Mouse (Mus musculus) heart, postnatal 25 days (tissue): ENCODE data around the gene Atp6v1e1. TPM values are rescaled to one million over a fixed set of nuclear protein-coding genes. Genes with fewer than 3 reads are reported as not detected.
"Not testable (repeated sequence)": the region's sequence is repeated elsewhere in the genome, so short reads cannot be mapped to it uniquely, and the experiment has no call there.

Source experiments
- DNase-seq: peaks from one replicate; pipeline ENCODE4 v3.0.0; 2022; ENCODE audit warnings: low spot score
- intact Hi-C: fragments of 180-260 bp; cut with DNase I; formaldehyde crosslinking; loops from one replicate; pipeline ENCODE4 v1.15.1; 2025
- total RNA-seq, 2 experiments: library from RNA; stranded (reverse); gene quantifications; 2 replicates each; pipeline ENCODE4 v1.2.3; 2021

Atp6v1e1 gene
- total RNA-seq, 2 experiments from 2014 or later: 136 to 153 TPM

GRCm38 (mm10) chr6:120821715-120822114, 878 bp downstream of the Atp6v1e1 start:
- no peak for DNase-seq
- intact Hi-C loops: no loop called here

DNA sequence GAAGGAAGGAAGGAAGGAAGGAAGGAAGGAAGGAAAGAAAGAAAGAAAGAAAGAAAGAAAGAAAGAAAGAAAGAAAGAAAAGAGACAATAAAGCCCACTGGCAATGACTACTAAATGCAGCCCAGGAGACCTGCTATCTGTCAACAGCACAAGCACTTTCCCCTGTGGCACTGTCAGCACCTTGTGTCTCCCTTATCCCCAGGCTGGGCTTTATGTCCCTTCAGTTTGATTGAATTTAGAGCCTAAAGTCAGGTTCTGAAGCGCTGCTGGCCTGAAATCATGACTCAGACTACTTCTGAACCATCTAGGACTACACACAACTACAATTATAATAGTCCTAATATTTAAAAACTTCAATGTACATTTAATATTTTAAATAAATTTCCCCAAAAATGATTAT, 1.7 kb downstream of the Atp6v1e1 start:
- DNase-seq: no peak
- intact Hi-C loops: no loop called here

- DNase-seq: no peak
- intact Hi-C loops: no loop called here
These were observed 2.4 kb downstream of the Atp6v1e1 start for GRCm38 (mm10) chr6:120820144-120820543.

DNA sequence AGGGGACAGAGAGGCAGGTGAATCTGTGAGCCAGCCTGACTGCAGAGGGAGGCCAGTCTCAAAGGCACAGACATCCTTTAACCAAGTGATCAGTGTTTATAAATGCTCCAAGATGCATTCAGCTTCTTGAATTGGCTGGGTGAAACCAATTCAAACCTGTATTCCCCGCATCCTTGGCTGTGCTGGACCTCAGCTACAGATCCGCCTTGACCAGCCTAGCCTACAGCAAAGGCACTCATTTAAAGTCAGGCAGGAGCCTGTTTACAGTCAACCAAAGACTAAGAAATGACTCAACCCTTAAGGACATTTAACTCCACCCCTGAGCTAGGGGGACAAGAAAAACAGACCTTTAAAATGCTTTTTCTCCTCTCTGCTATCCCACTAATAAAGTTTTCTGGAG, 3.3 kb downstream of the Atp6v1e1 start:
- DNase-seq: no peak
- intact Hi-C loops: no loop called here

- DNase-seq, intact Hi-C loops: not testable (repeated sequence)
These were observed 10.6 kb downstream of the Atp6v1e1 start for GRCm38 (mm10) chr6:120811999-120812398.

GRCm38 (mm10) chr6:120807738-120808081, 14.9 kb downstream of the Atp6v1e1 start:
- intact Hi-C loops: no loop called here
- DNase-seq: no peak

DNA sequence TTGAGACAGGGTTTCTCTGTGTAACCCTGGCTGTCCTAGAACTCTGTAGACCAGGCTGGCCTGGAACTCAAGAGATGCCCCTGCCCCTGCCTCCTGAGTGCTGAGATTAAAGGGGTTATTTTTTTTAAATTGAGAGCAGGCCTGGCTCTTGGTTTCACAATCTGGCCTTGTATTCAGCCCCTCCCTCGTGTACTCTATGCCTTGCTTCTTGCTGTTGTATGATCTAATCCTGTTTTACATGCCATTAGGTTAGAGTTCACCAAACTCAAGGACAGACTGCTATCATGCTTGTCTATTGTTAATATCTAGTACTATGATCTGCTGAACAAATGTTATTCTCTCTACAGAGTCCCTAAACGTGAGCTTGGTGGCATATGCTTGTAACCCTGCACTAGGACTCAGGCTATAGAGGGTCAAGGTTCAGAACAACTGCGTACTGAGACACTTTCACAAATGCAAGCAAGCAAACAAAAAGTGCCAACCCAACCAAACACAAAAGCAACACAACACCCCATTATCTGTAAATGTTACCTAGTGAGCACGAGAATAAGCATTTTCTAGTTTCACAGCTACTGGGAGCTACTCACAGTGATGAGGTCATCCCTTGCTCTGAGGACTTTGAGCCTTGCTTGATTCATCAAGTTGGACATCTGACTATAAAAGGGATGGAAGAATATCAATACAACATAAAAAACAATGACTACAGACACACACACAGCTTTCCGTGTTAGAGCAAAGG, 15.4 kb downstream of the Atp6v1e1 start:
- DNase-seq: no peak
- intact Hi-C loops: no loop called here

GRCm38 (mm10) chr6:120799581-120800041, 23.0 kb downstream of the Atp6v1e1 start:
- no peak for DNase-seq
- intact Hi-C loops: no loop called here

GRCm38 (mm10) chr6:120798905-120799304, 23.7 kb downstream of the Atp6v1e1 start:
- intact Hi-C loops: no loop called here
- DNase-seq: no peak

GRCm38 (mm10) chr6:120798019-120798418, 24.6 kb downstream of the Atp6v1e1 start:
- no peak for DNase-seq
- intact Hi-C loops: no loop called here

DNA sequence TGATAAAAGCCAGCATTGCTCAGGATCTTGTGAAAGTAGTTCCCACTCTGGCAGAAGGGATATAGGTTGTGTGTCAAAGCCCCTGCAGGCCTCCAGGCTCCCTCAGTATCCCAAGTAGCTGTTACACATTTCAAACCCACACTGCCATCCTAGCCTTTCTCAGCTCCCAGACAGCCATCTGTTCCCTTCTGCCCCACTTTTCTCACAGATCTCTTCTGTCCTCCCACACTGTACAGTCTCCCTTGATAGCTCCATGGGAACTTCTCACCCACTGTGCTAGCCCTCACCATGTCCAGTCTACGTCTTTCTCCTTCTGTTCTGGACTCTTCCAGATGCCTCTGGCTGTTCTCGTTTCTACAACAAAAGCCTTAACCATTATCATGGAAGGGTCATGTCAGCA, 26.5 kb downstream of the Atp6v1e1 start:
- intact Hi-C loops: no loop called here
- no peak for DNase-seq

- DNase-seq: no peak
- intact Hi-C loops: no loop called here
These were observed 27.0 kb downstream of the Atp6v1e1 start for GRCm38 (mm10) chr6:120795422-120796086.

- no peak for DNase-seq
- intact Hi-C loops: no loop called here
These were observed 29.6 kb downstream of the Atp6v1e1 start for GRCm38 (mm10) chr6:120792947-120793346.

DNA sequence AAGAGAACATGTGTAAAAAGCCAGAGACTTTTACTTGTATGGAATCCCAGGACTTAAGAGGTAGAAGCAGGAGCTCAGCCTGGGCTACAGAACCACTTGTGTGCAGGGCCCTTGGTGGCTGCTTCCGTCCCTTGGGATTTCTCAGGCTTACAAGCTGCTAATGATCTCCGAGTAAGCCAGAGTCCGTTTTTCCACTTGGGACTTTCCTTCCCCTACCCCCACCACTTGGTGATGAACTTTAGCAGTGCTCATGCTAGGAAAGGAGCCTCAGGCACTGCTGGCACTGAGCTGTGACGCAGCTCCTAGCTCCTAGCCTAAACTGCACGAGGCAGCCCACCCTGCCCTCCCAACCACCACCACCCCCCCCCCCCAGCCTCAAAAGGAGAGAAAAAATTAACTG, 31.9 kb downstream of the Atp6v1e1 start:
- intact Hi-C loops: no loop called here
- no peak for DNase-seq

DNA sequence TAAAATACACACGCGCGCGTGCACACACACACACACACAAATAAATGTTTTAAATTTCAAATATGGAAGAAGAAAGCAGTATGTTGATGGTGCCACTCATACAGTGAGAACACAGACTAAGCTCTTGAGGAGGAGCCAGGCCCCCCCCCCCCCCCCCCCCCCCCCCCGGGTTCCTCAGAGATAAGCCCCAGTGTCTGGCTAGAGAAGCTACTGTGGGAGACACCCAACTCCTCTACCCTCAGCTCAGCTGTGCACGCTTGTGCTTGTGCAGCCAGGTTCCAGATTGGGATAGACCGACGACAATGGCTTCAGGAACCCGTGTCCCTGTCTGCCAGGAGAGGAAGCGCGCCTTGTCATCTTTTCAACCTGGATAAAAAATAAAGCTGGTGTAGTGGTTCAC, 32.4 kb downstream of the Atp6v1e1 start:
- no peak for DNase-seq
- intact Hi-C loops: no loop called here

GRCm38 (mm10) chr6:120788904-120789303, 33.7 kb downstream of the Atp6v1e1 start:
- no peak for DNase-seq
- intact Hi-C loops: no loop called here

- no peak for DNase-seq
- intact Hi-C loops: no loop called here
These were observed 34.5 kb downstream of the Atp6v1e1 start for GRCm38 (mm10) chr6:120788068-120788607.

- intact Hi-C loops: no loop called here
- DNase-seq: no peak
These were observed 38.2 kb downstream of the Atp6v1e1 start for GRCm38 (mm10) chr6:120784351-120784750.

DNA sequence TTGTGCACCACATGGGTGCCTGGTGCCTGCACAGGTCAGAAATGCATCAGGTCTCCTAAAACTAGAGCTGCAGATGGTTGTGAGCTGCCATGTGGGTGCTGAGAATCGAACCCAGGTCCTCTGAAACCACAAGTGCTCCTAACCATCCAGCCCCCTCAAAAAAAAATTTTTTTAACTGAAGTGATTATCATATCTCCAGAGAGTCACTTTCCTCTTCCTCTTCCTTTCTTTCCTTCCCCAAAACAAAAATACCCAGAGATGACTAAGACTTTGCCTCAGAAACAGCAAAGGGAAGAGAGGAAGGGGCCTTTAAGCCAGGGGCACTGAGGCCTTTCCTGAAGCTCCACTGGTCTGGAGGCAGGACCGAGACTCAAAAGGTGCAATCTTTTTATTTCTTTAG, 39.6 kb downstream of the Atp6v1e1 start:
- intact Hi-C loops: no loop called here
- DNase-seq: no peak

DNA sequence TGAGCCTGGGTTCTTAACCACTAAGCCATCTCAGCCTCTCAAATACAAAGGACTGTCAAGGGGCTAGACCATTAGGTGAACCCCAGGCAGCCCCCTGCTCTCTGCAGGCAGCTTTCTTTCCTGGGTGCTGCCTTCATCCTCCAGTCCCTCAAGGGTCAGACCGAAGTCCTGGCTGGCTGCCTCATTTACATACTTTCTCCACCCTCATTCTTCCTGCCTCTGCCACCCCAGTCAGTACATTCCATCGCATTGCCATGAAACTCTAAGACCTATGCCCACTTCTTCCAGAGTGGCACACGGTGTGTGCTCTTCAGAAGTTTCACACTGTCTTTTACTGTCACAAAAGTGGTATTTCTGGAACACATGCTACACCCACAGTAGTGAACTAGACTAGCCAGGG, 44.4 kb downstream of the Atp6v1e1 start:
- intact Hi-C loops: no loop called here
- DNase-seq: no peak

- intact Hi-C loops: no loop called here
- no peak for DNase-seq
These were observed 45.1 kb downstream of the Atp6v1e1 start for GRCm38 (mm10) chr6:120777533-120777932.
